Mouse (Mus musculus): ENCODE measurements around the gene Bahcc1.

Gene Bahcc1

DNA sequence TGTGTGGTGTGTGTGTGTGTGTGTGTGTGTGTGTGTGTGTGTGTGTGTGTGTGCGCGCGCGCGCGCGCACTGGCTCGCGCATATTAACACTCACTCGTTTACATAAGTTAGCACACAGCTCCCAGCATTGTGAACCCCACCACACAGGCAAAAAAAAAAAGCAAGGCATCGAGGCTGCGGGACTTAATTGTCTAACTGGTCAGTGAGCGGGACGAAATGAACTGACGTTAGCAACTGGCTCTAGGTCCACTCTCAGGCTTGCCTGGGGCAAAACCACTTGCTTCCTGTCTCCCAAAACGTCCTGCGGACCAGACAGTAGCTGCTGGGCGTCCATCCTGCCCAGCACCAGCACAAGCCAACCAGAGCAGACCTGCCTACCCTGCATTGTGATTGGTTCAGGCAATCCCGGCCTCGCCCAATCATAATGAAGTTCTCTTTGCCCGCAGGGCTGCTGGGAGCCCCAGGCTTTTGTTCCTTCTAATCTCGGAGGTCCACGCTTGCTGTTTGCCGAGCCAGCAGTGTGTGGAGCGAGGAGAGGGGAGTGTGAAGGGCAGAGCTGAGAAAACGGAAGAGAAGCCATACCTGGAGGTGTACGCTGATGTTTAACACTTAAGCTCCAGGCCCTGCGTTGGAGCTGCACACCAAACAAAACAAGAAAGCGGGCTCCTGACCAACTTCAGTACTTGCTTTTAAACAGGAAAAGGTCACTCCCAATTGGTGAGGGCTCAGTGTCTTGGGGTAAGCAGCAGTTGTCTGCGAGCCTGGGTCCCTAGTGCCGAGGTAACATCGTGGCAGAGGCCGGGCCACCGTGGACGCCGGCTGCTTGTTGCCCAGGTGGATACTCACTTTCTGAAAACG, 83.3 kb downstream of the Bahcc1 start:
- DNase-seq (ENCODE audit: low spot score in 2 of 2): peak; percentile 95 to 97

DNA sequence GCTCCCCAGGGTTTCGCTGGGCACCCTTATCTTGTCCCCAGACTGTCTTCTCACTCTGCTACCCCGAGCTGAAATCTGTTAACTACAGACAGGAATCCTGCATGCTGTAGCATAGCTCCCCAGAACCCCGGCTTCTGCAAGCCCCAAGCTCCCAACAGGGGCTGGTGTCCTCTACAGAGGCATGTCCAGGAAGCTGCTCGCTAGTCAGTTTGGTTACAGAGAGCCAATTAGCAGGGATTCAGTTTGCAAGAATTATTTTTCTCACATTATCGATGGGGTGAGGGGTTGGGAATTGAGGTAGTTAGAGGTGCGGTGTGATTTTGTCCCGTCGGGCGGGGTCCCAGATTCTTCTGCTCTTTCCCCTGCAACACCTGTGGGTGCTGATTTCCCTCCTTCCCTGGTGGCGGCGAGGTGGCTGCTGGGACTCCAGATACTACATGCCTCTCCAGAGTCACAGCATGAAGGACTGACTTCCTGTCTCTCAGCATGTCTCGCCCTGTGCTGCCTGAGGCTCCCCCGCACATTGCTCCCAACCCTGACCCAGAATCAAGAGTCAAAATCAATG, 84.0 kb downstream of the Bahcc1 start:
- DNase-seq (ENCODE audit: low spot score in 2 of 2): no peak

GRCm38 (mm10) chr11:120317456-120317855, 84.7 kb downstream of the Bahcc1 start:
- no peak for DNase-seq (ENCODE audit: low spot score in 2 of 2)

- DNase-seq (ENCODE audit: low spot score in 2 of 2): no peak
Observed at GRCm38 (mm10) chr11:120319310-120319709, 86.6 kb downstream of the Bahcc1 start.

DNA sequence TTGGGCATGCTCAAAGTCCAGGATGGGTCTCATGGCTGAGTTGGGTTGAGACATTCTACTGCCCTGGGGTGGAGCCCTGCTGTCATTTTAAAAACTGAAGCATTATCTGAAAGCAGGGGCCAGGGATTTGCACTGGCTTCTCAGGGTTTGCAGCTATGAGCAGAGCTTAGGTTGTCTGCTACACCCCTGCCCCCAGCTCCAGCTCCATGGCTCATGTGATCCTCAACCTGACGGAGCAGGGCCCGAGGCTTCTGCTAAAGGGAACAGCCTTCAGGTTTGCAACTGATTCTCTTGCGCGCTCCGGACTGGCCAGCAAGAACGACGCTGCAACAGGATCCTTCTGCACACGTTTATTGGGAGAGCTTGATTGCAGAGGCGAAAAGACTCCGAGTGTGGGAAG, 87.4 kb downstream of the Bahcc1 start:
- DNase-seq (ENCODE audit: low spot score in 2 of 2): no peak

DNA sequence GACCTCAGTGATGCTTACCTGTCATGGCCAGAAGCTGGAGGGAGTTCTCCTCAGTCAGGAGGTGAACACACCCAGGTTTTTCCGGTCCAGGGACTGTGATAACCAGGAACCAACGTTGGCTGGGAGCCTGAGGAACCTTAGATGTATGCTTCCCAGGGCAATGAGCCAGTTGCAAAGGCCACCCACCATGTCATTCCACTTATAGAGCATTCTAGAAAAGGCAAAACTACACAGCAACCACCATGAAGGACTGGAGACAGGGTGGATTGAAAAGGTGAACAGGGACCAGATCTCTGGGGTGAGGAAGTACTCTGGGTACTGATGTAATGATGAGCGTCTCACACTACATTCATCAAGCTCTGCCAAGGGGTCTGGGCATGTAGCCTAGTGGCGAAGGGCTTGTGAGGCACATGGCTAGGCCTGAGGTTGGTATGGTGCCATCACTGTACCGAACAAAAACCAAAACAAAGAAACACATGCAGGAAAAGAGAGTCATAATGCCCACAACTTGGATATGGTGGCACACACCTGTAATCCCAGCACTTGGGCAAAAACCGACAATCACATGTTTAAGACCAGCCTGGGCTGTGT, 102.8 kb downstream of the Bahcc1 start:
- no peak for DNase-seq (ENCODE audit: low spot score in 2 of 2)

DNA sequence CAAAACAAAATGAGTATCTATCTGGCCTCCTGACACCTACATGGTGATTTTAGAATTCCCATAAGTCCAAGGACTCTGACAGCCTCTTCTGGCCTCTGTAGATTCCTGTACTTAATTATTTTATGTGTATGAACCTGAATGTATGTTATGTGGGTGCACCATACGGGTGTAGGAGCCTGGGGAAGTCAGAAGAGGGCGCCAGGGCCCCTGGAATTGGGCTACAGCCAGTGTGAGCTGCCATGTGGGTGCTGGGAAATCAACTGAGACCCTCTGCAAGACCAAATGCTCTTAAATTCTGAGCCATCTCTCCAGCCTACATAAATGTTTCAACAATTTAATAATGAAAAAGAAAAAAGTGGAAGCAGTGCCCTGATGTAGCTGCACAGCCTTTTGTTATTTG, 104.7 kb downstream of the Bahcc1 start:
- DNase-seq (ENCODE audit: low spot score in 2 of 2): no peak

GRCm38 (mm10) chr11:120338786-120339185, 106.0 kb downstream of the Bahcc1 start:
- no peak for DNase-seq (ENCODE audit: low spot score in 2 of 2)

DNA sequence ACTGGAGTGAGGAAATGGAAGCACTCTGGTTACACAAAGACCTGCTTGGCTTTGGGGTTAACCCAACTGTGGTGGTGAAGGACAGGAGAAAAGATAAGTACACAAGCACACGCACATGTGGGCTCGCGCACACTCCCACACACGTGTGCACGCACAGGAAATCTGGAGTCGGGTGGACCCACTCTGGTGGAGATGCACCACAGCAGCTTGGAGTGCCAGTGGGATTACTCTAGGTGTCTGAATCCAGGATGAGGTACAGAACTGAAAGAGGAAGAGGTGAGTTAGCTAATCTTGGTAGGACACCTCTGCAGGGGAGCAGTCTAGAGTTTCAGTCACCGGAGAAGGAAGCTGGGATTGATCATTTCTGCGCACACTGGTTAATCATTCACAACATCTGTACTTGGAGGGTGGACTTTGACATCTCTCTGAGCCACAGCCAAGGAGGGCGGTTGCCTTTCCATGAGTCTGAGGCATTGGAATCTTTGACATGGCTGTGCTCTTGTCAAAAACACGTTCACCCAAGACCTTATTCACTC, 107.3 kb downstream of the Bahcc1 start:
- no peak for DNase-seq (ENCODE audit: low spot score in 2 of 2)

DNA sequence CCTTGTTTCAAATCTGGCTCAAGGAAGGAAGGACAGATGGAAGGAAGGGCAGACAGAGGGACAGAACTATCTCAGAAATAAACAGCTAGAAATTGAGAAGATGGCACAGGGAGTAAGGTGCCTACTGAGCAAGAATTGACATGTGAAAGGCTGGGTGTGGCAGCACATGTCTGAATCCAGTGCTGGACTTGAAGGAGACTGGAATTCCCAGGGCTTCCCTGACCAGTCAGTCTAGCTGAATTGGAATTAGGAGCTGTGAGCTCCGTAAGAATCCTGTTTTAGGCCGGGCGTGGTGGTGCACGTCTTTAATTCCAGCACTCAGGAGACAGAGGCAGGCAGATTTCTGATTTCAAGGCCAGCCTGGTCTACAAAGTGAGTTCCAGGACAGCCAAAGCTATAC, 108.9 kb downstream of the Bahcc1 start:
- no peak for DNase-seq (ENCODE audit: low spot score in 2 of 2)
